8 mouse cellular contexts compared by ENCODE assay signal in genomic region chr16:43504151-43504550, GRCm38 (mm10).
DNase-seq lines count a peak whose midpoint lies in the region; ATAC-seq lines count a peak whose summit lies in the region.

No protein-coding gene starts in this region.

- peaks cover 16% of the 10 kb centered on the region for H3K4me1 ChIP-seq in embryonic facial prominence, embryonic 14.5 days (ENCODE audit: control insufficient read depth, insufficient read depth, low read length)
- H3K4me1 ChIP-seq in heart, embryonic 16.5 days (ENCODE audit: control insufficient read depth, insufficient read depth, low read length) = peaks cover 34% of the 10 kb centered on the region
- peaks cover 4% of the 10 kb centered on the region; the same call in 1 of the 2 replicates for H3K4me1 ChIP-seq in stomach, embryonic 15.5 days

- H3K4me2 ChIP-seq in embryonic facial prominence, embryonic 14.5 days (ENCODE audit: low read depth, low read length) = peak overlapping the region; percentile 71
- H3K4me2 ChIP-seq in heart, embryonic 16.5 days (ENCODE audit: low read depth, low read length) = peak overlapping the region; percentile 84
- H3K4me2 ChIP-seq in stomach, embryonic 15.5 days = peak overlapping the region; percentile 60

- H3K9ac ChIP-seq in embryonic facial prominence, embryonic 14.5 days (ENCODE audit: low read depth, low read length) = peak overlapping the region; percentile 56
- peak overlapping the region; percentile 82 for H3K9ac ChIP-seq in heart, embryonic 16.5 days (ENCODE audit: low read length)
- no peak overlapping the region for H3K9ac ChIP-seq in stomach, embryonic 15.5 days

- WGBS in embryonic facial prominence, embryonic 14.5 days = under 1% methylated on average over 3 of the region's 3 CpGs
- 0% methylated on average over 3 of the region's 3 CpGs for WGBS in heart, embryonic 16.5 days
- WGBS in stomach, embryonic 15.5 days = 0% methylated on average over 3 of the region's 3 CpGs

- 0 out of 2 replicates have a peak overlapping the region, but pooled peaks have one; percentile 3 for H3K27ac ChIP-seq in embryonic facial prominence, embryonic 14.5 days (replicated peaks; ENCODE audit: low read depth, low read length)
- peak overlapping the region; percentile 89 for H3K27ac ChIP-seq in heart, embryonic 16.5 days (ENCODE audit: low read length)
- H3K27ac ChIP-seq in stomach, embryonic 15.5 days = no peak overlapping the region

- H3K9me3 ChIP-seq in embryonic facial prominence, embryonic 14.5 days (ENCODE audit: control insufficient read depth, low read length) = no peaks in the 10 kb centered on the region
- H3K9me3 ChIP-seq in heart, embryonic 16.5 days (replicated peaks; ENCODE audit: control insufficient read depth, low read length) = no peaks in the 10 kb centered on the region
- no peaks in the 10 kb centered on the region for H3K9me3 ChIP-seq in stomach, embryonic 15.5 days

- H3K27me3 ChIP-seq in embryonic facial prominence, embryonic 14.5 days (replicated peaks; ENCODE audit: control insufficient read depth, insufficient read depth, low read length) = no peaks in the 10 kb centered on the region
- no peaks in the 10 kb centered on the region for H3K27me3 ChIP-seq in heart, embryonic 16.5 days (ENCODE audit: control insufficient read depth, insufficient read depth, low read length)
- H3K27me3 ChIP-seq in stomach, embryonic 15.5 days (replicated peaks) = no peaks in the 10 kb centered on the region

- H3K4me3 ChIP-seq in embryonic facial prominence, embryonic 14.5 days (ENCODE audit: low read depth, low read length) = peak overlapping the region; percentile 37
- H3K4me3 ChIP-seq in heart, embryonic 16.5 days (ENCODE audit: low read length) = peak overlapping the region; percentile 60
- H3K4me3 ChIP-seq in stomach, embryonic 15.5 days (replicated peaks) = peak overlapping the region; percentile 35; the same call in 1 of the 2 replicates

- H3K36me3 ChIP-seq in embryonic facial prominence, embryonic 14.5 days (ENCODE audit: control insufficient read depth, insufficient read depth, low read length) = no peaks in the 10 kb centered on the region
- H3K36me3 ChIP-seq in heart, embryonic 16.5 days (ENCODE audit: control insufficient read depth, insufficient read depth) = no peaks in the 10 kb centered on the region
- H3K36me3 ChIP-seq in stomach, embryonic 15.5 days = no peaks in the 10 kb centered on the region

- ATAC-seq in embryonic facial prominence, embryonic 14.5 days (ENCODE audit: low read depth) = no peak; the same call in 1 of the 2 replicates
- 0 out of 2 replicates have a peak, but pooled peaks have one; percentile 33 for ATAC-seq in heart, embryonic 16.5 days (replicated peaks; ENCODE audit: extremely low read depth, insufficient read depth, low FRiP score)
- ATAC-seq in stomach, embryonic 15.5 days (ENCODE audit: insufficient read depth, low FRiP score, low read depth) = no peak

- DNase-seq in urinary bladder, postnatal 14 days (ENCODE audit: low spot score) = peak; percentile 80
- DNase-seq in urinary bladder, adult 2 months (ENCODE audit: low spot score) = no peak
- peak; percentile 93 for DNase-seq in embryonic facial prominence, embryonic 14.5 days (ENCODE audit: low spot score)
- peak; percentile 83 to 87 for DNase-seq in kidney, postnatal 4 days
- peak; percentile 76 for DNase-seq in mesoderm, embryonic 11.5 days (ENCODE audit: low read depth, low spot score)
- DNase-seq in thymus, postnatal 25 days = no peak

Comparison
In these comparisons a context has a peak if more than half of its experiments do, and no peak if none do; other contexts are left out.
1. DNase-seq: peak in urinary bladder, postnatal 14 days (single experiment), embryonic facial prominence, embryonic 14.5 days (single experiment), kidney, postnatal 4 days (2 of 2) and mesoderm, embryonic 11.5 days (single experiment); none in urinary bladder, adult 2 months (single experiment) and thymus, postnatal 25 days (single experiment).
2. Peak in every context shown above with its lines, with median percentiles within 50 percentile points of each other: H3K4me2 ChIP-seq and H3K4me3 ChIP-seq.